Mouse (Mus musculus) lung, postnatal 0 days (tissue): ENCODE measurements at regions not wholly inside any gene's neighbourhood (a gene's known extent, or its start where the extent isn't known, plus 50 kb on each side); places are given as distances from the start of the nearest gene placed in this dataset.

Experiments used
- ATAC-seq: fragments of 200-750 bp; cut with Nextera tagmentation; 2 replicates; pipeline ENCODE4 v1.8.0; 2017; ENCODE audit warnings: moderate library complexity
- DNase-seq: peaks from one replicate; pipeline ENCODE4 v3.0.0-alpha.2; 2016; ENCODE audit warnings: low spot score
- H3K27ac ChIP-seq: fragments of 300-500 bp; sonication (generic); 2 replicates; pipeline ENCODE4 v1.5.1; 2014; ENCODE audit warnings: antibody characterized with exemption, mild to moderate bottlenecking, low read length, mixed read lengths
- H3K27me3 ChIP-seq: fragments of 300-500 bp; sonication (generic); replicated peaks from 2 replicates; pipeline ENCODE4 v1.6.1; 2014; ENCODE audit warnings: low read length, mixed read lengths; ENCODE audit not compliant: insufficient read depth
- H3K36me3 ChIP-seq: fragments of 300-500 bp; sonication (generic); 2 replicates; pipeline ENCODE4 v1.6.1; 2014; ENCODE audit warnings: low read length, mixed read lengths; ENCODE audit not compliant: insufficient read depth
- H3K4me1 ChIP-seq: fragments of 300-500 bp; sonication (generic); 2 replicates; pipeline ENCODE4 v1.6.1; 2014; ENCODE audit warnings: antibody characterized with exemption, low read depth, low read length, mixed read lengths; ENCODE audit not compliant: insufficient read depth
- H3K4me2 ChIP-seq: fragments of 300-500 bp; sonication (generic); replicated peaks from 2 replicates; pipeline ENCODE4 v1.6.1; 2014; ENCODE audit warnings: low read depth, mild to moderate bottlenecking, low read length, moderate library complexity, mixed read lengths
- H3K4me3 ChIP-seq: fragments of 300-500 bp; sonication (generic); 2 replicates; pipeline ENCODE4 v1.5.1; 2014; ENCODE audit warnings: low read depth, low read length
- H3K9ac ChIP-seq: fragments of 300-500 bp; sonication (generic); replicated peaks from 2 replicates; pipeline ENCODE4 v1.6.1; 2014; ENCODE audit warnings: low read depth, mild to moderate bottlenecking
- H3K9me3 ChIP-seq: fragments of 300-500 bp; sonication (generic); 2 replicates; pipeline ENCODE4 v1.6.1; 2016; ENCODE audit warnings: low read length, mixed read lengths
- CTCF ChIP-seq: IDR thresholded peaks from 2 replicates; pipeline ENCODE4 v1.5.1; 2016; ENCODE audit warnings: antibody characterized with exemption, mild to moderate bottlenecking
- EP300 ChIP-seq: IDR thresholded peaks from 2 replicates; pipeline ENCODE4 v1.6.1; 2016; ENCODE audit warnings: antibody characterized with exemption, mild to moderate bottlenecking, control low read depth
- WGBS: fragments of 180-500 bp; shearing (Covaris S2); extraction: QIAGEN DNeasy Blood & Tissue Kit; methylation state at CpG from one replicate; pipeline ENCODE4 v1.1.7; 2014; 5-methylcytosine and 5-hydroxymethylcytosine counted together

DNA sequence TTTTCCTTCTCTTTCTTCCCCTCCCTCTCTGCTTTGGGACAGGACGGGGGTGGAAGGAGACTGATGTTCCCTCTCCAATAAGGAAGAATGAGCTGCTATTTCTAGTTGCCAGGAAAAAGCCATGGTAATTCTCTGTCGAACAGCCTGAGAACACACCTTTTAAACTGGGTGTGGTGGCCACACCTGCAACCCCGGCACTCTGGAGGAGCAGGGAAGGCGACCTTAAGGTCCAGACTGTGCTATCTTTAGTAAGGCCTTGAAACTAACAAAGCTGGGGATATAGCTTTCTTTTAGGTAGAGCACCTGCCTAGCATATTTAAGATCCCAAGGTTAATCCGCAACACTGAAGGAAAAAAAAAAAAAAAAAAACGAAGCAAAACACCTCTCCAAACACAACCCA, 242.7 kb downstream of the Foxo1 start:
- Histone ChIP-seq H3K4me2 (no peak overlapping the region; the same call in 1 of the 2 replicates), H3K27ac (no peak overlapping the region), H3K9ac (no peak overlapping the region), H3K4me1 (no peaks in the 10 kb centered on the region), H3K27me3 (no peaks in the 10 kb centered on the region), H3K4me3 (no peak overlapping the region), H3K36me3 (no peaks in the 10 kb centered on the region), H3K9me3 (no peaks in the 10 kb centered on the region)
- no peak for DNase-seq
- TF ChIP-seq EP300 (no peak), CTCF (no peak)
- WGBS: 56% methylated on average over 6 of the region's 6 CpGs
- no peak for ATAC-seq

DNA sequence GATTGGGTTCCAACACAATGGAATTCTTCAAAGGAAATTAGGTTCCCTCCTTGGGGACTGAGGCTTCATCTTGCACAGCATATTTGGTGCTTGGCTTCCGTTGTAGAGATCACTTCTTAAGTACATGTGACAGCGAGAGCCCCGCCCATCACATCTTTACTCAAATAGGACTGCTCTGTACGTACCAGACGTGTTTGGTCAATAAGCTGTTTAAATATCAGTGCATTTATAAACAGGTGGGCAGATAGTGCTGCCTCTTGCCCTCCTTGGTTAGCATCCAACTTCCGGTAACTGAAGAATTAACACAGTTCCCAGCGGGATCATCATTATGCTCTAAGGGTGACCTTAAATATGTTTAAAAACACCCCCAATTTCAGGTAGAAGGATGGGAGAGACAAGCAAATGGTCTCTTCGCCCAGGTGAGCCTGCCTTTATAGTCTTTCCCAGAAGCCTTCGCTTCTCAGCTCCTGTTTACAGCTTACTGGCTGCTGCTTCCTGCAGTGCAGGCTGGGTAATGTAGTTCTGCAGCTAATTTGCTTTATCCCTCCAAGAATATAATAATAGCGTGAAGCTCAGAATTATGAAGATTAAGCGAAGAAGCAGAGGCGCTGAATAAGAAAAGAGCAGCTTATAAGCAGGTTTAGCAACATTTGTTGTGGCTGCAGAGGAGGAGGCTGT, 242.1 kb downstream of the Foxo1 start:
- WGBS: 57% methylated on average over 12 of the region's 12 CpGs
- H3K4me2 ChIP-seq: peak overlapping the region; percentile 28

DNA sequence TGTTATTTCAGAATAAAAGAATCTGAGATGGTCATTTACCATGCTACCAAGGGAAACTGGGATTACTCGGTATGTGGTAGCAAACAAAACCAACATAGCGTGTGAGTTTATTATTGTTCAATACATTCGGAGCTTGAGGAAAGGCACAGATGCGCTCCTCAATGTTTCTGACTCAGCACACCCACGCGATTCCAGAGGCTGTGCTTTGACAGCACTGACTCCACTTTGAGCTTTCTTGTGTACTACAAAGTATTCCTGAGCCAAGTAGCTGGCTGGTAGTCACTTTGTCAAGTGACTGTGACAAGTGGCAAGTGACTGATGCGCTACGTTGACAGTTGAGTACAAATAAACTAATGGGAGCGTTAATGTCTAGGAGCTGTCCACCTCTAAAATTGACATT, 235.8 kb downstream of the Foxo1 start:
- ATAC-seq (no peak), DNase-seq (no peak)
- 52% methylated on average over 9 of the region's 9 CpGs for WGBS
- Histone ChIP-seq H3K27ac (no peak overlapping the region), H3K27me3 (no peaks in the 10 kb centered on the region), H3K4me2 (no peak overlapping the region), H3K9me3 (no peaks in the 10 kb centered on the region), H3K9ac (no peak overlapping the region), H3K4me1 (no peaks in the 10 kb centered on the region; the same call in 1 of the 2 replicates), H3K36me3 (no peaks in the 10 kb centered on the region), H3K4me3 (no peak overlapping the region)
- TF ChIP-seq CTCF (no peak), EP300 (no peak)

More for the DNA sequence above, 242.1 kb downstream of the Foxo1 start:
- no peak for TF ChIP-seq EP300
- no peak for TF ChIP-seq CTCF
- Histone ChIP-seq H3K4me3 (no peak overlapping the region), H3K9ac (no peak overlapping the region), H3K9me3 (no peaks in the 10 kb centered on the region), H3K27me3 (no peaks in the 10 kb centered on the region), H3K36me3 (no peaks in the 10 kb centered on the region), H3K27ac (no peak overlapping the region), H3K4me1 (no peaks in the 10 kb centered on the region)
- ATAC-seq (0 out of 2 replicates have a peak, but pooled peaks have one; percentile 48), DNase-seq (no peak)

DNA sequence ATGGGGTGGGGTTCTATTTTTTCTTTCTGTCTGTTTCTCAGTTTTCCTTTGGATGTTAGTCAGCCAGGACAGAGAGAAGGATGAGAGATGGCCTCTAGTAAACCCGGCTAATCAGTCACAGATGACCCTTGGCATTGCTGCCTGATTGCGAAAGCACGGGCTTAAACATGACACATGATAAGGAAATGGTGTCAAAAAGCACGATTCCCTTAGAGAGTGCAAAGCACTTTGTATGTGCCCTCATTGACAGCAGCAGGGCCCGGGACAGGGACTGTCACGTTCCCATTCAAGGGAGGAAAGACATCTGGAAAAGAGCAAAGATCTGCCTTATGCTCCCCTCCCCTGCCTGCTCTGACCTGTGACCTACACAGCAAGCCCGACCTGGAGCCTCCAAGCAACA, 234.1 kb downstream of the Foxo1 start:
- no peak for TF ChIP-seq EP300
- no peak for TF ChIP-seq CTCF
- H3K9me3 ChIP-seq: no peaks in the 10 kb centered on the region
- no peak overlapping the region for H3K9ac ChIP-seq
- ATAC-seq (peak; percentile 21; the same call in 1 of the 2 replicates), DNase-seq (no peak)
- no peak overlapping the region for H3K4me2 ChIP-seq
- WGBS: 19% methylated on average over 7 of the region's 7 CpGs
- no peak overlapping the region for H3K4me3 ChIP-seq
- no peak overlapping the region for H3K27ac ChIP-seq
- H3K36me3 ChIP-seq: no peaks in the 10 kb centered on the region
- no peaks in the 10 kb centered on the region for H3K27me3 ChIP-seq
- H3K4me1 ChIP-seq: no peaks in the 10 kb centered on the region; the same call in 1 of the 2 replicates

DNA sequence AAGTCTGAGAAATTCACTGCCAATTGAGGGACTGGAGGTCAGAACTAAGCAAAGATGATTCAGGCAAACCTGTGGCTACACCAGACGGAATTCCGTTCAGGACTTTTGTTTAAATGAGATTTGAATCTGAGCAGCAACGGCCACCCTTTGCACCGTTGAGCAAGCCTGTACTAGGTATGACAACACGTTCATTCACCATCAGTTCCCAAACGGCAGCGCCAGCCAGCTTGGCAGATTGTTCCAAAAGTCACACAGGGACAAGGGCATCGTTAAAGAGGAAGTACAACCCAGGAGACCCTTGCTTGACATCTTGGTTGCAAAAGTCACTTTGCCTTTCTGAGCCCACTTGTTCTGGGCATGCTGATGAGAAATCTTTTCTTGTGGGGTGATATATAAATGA, 233.5 kb downstream of the Foxo1 start:
- no peak overlapping the region for H3K4me2 ChIP-seq
- H3K36me3 ChIP-seq: no peaks in the 10 kb centered on the region
- H3K4me1 ChIP-seq: no peaks in the 10 kb centered on the region; the same call in 1 of the 2 replicates
- no peak for TF ChIP-seq EP300
- TF ChIP-seq CTCF: no peak
- H3K27me3 ChIP-seq: no peaks in the 10 kb centered on the region
- WGBS: 77% methylated on average over 8 of the region's 8 CpGs
- ATAC-seq (no peak), DNase-seq (no peak)
- H3K27ac ChIP-seq: no peak overlapping the region
- no peak overlapping the region for H3K9ac ChIP-seq
- H3K4me3 ChIP-seq: no peak overlapping the region
- no peaks in the 10 kb centered on the region for H3K9me3 ChIP-seq

DNA sequence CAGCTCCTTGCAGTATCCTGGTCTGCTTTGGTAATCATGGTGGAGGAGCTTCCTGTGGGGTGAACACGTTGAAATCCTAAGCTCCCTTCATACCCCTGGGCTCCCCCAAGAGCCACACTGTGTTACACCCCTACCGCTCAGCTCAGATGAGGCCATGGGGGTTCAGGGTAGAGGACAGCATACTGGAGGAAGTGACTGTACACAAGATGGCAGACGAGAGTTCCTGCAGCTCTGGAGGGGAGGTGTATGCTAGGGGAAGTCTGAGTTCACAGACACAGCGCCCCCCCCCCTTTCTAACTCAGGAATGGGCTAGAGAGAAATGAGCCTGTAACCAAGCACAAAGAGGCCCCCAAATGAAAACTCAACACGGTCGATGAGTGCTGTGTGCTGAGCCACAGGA, 231.9 kb downstream of the Foxo1 start:
- Histone ChIP-seq H3K27ac (no peak overlapping the region), H3K9ac (no peak overlapping the region), H3K27me3 (no peaks in the 10 kb centered on the region), H3K4me2 (no peak overlapping the region), H3K4me3 (no peak overlapping the region), H3K36me3 (no peaks in the 10 kb centered on the region), H3K9me3 (no peaks in the 10 kb centered on the region), H3K4me1 (no peaks in the 10 kb centered on the region; the same call in 1 of the 2 replicates)
- TF ChIP-seq CTCF (no peak), EP300 (no peak)
- 79% methylated on average over 6 of the region's 6 CpGs for WGBS
- DNase-seq (no peak), ATAC-seq (no peak)

DNA sequence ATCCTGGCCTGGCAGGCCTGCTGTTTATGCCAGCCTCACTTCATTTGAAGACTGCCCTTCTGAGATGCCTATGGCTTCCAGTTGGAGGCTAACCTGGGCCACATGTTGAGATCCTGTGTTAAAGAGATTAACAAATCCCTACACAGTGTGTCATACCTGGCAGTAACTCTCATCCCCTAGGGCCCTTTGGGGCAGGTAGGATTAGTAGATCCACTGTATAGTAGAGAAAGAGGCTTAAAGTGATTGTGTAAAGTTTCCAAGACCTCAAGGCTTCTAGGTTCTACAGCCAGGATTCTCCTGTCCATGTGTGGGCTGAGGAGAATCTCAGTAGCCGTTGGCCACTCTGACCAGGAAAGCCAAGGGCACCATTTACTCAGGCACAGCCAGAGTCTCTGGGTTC, 231.4 kb downstream of the Foxo1 start:
- Histone ChIP-seq H3K36me3 (no peaks in the 10 kb centered on the region), H3K9me3 (no peaks in the 10 kb centered on the region), H3K27me3 (no peaks in the 10 kb centered on the region), H3K9ac (no peak overlapping the region), H3K27ac (no peak overlapping the region), H3K4me2 (no peak overlapping the region), H3K4me3 (no peak overlapping the region), H3K4me1 (no peaks in the 10 kb centered on the region; the same call in 1 of the 2 replicates)
- no peak for ATAC-seq
- TF ChIP-seq CTCF (no peak), EP300 (no peak)
- DNase-seq: no peak
- WGBS: 86% methylated on average over 1 of the region's 1 CpGs
